Mouse (Mus musculus): Measurements from ENCODE around the gene Nptn. TPM values are rescaled to one million over a fixed set of nuclear protein-coding genes. Genes with fewer than 3 reads are reported as not detected.
A peak's percentile ranks its signal among the peaks of the same experiment; 100 is the strongest.

The Nptn gene
- polyA plus RNA-seq, 1 experiment from 2014 or later: 50.7 TPM

DNA sequence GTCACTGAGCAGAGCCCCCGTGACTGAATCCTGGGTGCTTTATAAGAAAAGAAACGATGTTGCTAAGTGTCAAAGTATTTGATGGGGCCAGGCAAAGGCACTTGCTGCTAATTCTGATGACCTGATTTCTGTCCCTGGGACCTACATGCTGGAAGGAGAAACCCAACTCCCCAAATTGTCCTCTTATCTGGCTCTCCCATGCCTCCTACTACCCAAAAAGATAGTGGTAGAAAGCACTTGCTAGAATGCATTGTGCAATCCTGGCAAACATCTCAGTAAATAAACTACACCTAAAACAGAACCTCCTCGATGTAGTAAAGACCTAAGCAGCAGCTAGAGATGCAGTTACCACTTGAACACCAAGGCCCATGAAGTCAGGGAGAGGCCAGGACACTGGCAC, 80.8 kb downstream of the Nptn start:
- H3K9me3 ChIP-seq: no peaks in the 10 kb centered on the region
- 90% methylated on average over 3 of the region's 3 CpGs for WGBS
- no peak for DNase-seq (ENCODE audit: extremely low spot score, low spot score)
- peaks cover 32% of the 10 kb centered on the region for H3K36me3 ChIP-seq (replicated peaks)
- no peak overlapping the region for H3K27ac ChIP-seq
- no peak overlapping the region for H3K4me3 ChIP-seq
- H3K4me1 ChIP-seq: peaks cover 9% of the 10 kb centered on the region
- no peaks in the 10 kb centered on the region for H3K27me3 ChIP-seq (ENCODE audit: poor library complexity, severe bottlenecking)

DNA sequence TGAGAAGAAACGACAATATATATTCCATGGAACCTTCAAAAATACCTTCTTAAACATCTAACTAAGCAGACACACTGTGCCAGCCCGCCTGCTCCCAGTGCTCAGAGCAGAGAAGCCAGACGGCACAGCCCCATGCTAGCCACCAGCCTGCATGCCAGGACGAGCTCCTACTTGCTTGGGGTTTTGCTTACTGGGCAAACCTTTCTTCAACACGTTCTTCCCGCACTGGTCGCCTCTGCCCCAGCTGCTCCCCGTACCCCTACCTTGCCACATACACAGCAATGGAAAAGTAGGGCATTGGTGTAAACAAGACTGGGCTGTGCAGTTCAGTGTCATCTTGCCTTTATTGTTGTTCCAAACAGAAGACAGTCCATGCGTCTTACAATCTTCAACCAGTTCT, 83.5 kb downstream of the Nptn start:
- H3K4me1 ChIP-seq: peaks cover 22% of the 10 kb centered on the region
- H3K27me3 ChIP-seq (ENCODE audit: poor library complexity, severe bottlenecking): no peaks in the 10 kb centered on the region
- 0 out of 2 replicates have a peak overlapping the region, but pooled peaks have one; percentile 15 for H3K27ac ChIP-seq
- WGBS: 91% methylated on average over 9 of the region's 9 CpGs
- H3K9me3 ChIP-seq: no peaks in the 10 kb centered on the region
- H3K36me3 ChIP-seq (replicated peaks): peaks cover 24% of the 10 kb centered on the region
- DNase-seq (ENCODE audit: extremely low spot score, low spot score): no peak
- no peak overlapping the region for H3K4me3 ChIP-seq

DNA sequence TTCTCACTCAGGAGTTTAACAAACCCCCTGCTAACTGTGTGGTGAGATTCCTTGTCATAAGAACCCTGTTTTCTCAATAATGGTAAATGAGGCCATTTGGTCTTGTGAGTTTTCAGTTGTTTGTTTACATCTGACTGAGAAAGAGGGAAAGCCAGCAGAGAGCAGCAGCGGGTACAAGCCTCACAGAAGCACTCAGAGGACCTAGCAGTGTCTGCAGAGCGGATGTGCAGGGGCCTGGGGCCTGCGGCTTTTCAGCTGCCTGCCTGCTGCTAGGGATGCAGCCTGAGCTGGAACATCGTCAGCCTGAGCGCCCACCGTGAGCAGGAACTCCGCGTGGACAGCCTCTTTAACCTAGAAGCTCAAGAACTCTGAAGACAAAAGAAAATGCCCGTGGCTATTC, 84.2 kb downstream of the Nptn start:
- no peak for DNase-seq (ENCODE audit: extremely low spot score, low spot score)
- Histone ChIP-seq H3K27ac (peak overlapping the region; percentile 44; the same call in 1 of the 2 replicates), H3K36me3 (replicated peaks) (peaks cover 24% of the 10 kb centered on the region), H3K4me3 (no peak overlapping the region), H3K4me1 (peaks cover 22% of the 10 kb centered on the region), H3K9me3 (no peaks in the 10 kb centered on the region), H3K27me3 (ENCODE audit: poor library complexity, severe bottlenecking) (no peaks in the 10 kb centered on the region)
- WGBS: 55% methylated on average over 9 of the region's 9 CpGs

DNA sequence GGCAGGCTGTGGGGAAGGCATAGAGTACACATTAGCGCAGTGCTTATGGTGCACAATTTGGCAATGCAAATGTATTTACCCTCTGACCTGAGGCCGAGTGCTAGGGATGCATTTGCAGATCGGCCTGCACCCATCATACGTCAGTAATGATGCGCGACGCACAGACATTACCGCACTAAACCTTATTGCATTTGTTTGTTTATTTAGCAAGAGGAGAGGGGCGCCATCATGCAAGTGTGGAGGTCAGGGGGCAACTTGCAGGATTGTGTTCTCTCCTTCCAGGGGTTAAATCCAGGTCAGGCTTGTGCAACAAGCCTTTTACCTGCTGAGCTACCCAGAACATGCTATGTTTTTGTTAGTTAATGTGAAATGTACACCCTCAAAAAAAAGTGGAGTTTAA, 85.2 kb downstream of the Nptn start:
- 72% methylated on average over 9 of the region's 9 CpGs for WGBS
- no peak overlapping the region for H3K4me3 ChIP-seq
- no peak overlapping the region for H3K27ac ChIP-seq
- H3K36me3 ChIP-seq (replicated peaks): peaks cover 18% of the 10 kb centered on the region
- H3K9me3 ChIP-seq: no peaks in the 10 kb centered on the region
- no peaks in the 10 kb centered on the region for H3K27me3 ChIP-seq (ENCODE audit: poor library complexity, severe bottlenecking)
- peaks cover 22% of the 10 kb centered on the region for H3K4me1 ChIP-seq
- no peak for DNase-seq (ENCODE audit: extremely low spot score, low spot score)

DNA sequence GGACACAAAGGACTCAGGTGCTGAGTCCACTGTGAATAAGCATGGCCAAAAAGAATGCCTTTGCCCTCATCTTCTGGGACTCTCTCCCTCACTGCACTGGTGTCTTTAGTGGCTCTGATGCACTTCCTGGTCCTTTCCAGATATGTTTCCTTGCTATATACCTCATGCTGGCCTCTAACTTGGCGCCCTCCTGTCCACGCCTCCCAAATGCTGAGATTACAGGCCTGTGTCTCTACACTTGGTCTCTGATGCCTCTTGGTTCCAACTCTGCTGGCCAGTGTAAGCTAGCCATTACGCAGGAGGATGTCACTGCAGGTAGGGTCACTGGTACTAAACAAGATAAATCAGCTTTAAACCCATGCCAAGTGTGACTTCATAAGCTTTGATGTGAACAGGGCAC, 86.1 kb downstream of the Nptn start:
- H3K4me3 ChIP-seq: no peak overlapping the region
- no peak overlapping the region for H3K27ac ChIP-seq
- H3K4me1 ChIP-seq: peaks cover 22% of the 10 kb centered on the region
- peaks cover 15% of the 10 kb centered on the region for H3K36me3 ChIP-seq (replicated peaks)
- 94% methylated on average over 3 of the region's 3 CpGs for WGBS
- DNase-seq (ENCODE audit: extremely low spot score, low spot score): no peak
- H3K9me3 ChIP-seq: no peaks in the 10 kb centered on the region
- H3K27me3 ChIP-seq (ENCODE audit: poor library complexity, severe bottlenecking): no peaks in the 10 kb centered on the region

DNA sequence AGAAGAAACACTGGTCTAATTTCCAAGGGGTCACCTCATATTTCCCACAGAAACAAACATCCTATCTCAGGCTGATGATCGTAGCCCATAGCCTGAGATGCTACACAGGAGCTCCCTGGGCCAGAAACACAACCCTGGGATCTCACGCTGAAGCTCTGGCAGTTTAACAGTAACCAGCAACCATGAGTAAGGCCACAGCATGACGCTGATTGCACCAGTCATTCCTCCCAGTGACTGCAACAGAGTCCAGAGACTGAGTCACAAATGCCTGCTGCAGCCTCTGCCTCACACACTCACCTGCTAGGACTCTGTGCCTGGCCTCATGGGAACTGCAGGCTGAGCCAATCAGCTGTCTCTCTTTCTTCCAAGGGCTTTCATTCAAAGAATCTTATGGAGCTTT, 87.0 kb downstream of the Nptn start:
- Histone ChIP-seq H3K27me3 (ENCODE audit: poor library complexity, severe bottlenecking) (no peaks in the 10 kb centered on the region), H3K27ac (no peak overlapping the region), H3K4me3 (no peak overlapping the region), H3K36me3 (replicated peaks) (peaks cover 14% of the 10 kb centered on the region), H3K9me3 (no peaks in the 10 kb centered on the region), H3K4me1 (peaks cover 22% of the 10 kb centered on the region)
- WGBS: 67% methylated on average over 3 of the region's 3 CpGs
- no peak for DNase-seq (ENCODE audit: extremely low spot score, low spot score)

DNA sequence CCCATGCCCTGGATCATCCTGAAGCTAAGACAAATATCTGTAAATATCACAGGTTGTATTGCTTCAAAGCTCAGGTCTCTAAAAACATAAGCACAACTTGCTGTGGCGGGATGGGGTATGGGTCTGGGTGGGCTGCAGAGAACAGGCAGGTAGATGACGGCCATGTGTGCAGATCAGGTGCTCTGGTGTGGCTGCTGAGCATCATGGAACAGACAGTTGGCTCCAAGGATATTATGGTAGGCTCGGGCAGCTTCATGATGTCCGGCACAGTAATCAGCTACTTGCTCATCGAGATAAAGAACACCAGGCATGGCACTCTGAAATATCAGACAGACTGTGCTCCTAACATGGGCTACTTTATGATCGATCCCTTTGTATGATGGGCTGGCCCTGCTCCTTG, 87.8 kb downstream of the Nptn start:
- Histone ChIP-seq H3K9me3 (no peaks in the 10 kb centered on the region), H3K4me3 (no peak overlapping the region), H3K4me1 (peaks cover 28% of the 10 kb centered on the region), H3K27ac (no peak overlapping the region), H3K27me3 (ENCODE audit: poor library complexity, severe bottlenecking) (no peaks in the 10 kb centered on the region), H3K36me3 (replicated peaks) (peaks cover 10% of the 10 kb centered on the region)
- DNase-seq (ENCODE audit: extremely low spot score, low spot score): no peak
- 89% methylated on average over 6 of the region's 6 CpGs for WGBS

DNA sequence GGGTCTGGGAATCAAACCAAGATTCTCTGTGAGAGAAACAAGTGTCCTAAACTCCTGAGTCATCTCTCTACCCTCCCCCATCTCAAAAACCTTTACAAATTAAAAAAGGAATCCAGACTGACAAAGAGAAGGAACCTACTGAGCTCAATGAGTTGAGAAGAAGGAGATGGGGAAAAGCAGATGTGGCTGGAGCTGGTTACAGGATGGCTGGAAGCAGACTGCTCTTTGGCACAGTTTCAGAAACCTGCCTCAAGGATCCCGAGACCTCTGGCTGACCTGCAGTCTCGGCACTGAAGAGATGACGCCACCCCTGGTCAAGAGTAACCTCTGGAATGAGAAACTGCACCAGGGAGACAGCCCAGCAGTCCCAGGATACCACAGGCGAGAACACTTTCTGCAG, 90.4 kb downstream of the Nptn start:
- Histone ChIP-seq H3K36me3 (replicated peaks) (no peaks in the 10 kb centered on the region), H3K4me1 (peaks cover 24% of the 10 kb centered on the region), H3K9me3 (no peaks in the 10 kb centered on the region), H3K4me3 (no peak overlapping the region), H3K27me3 (ENCODE audit: poor library complexity, severe bottlenecking) (no peaks in the 10 kb centered on the region), H3K27ac (no peak overlapping the region)
- 54% methylated on average over 4 of the region's 4 CpGs for WGBS
- no peak for DNase-seq (ENCODE audit: extremely low spot score, low spot score)

DNA sequence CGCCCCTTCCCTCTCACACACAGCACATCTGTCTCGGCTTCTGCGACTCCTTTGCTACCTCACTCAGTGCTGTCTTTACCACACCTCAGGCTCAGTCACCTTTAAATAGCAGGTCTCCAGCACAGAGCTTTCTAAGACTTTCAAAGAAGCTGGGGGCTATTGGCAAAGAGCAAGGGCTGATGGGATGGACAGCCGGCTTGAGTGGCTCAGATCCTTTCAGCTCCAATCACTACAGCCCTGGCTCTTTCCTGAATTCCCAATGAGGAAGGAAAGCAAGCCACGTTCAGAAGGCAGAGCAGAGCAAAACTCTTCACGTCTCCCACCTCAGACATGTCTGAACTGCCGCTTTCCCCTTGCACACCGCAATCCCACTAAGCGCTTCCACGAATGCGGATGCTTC, 92.7 kb downstream of the Nptn start:
- H3K36me3 ChIP-seq (replicated peaks): no peaks in the 10 kb centered on the region
- no peaks in the 10 kb centered on the region for H3K9me3 ChIP-seq
- no peak overlapping the region for H3K4me3 ChIP-seq
- no peaks in the 10 kb centered on the region for H3K27me3 ChIP-seq (ENCODE audit: poor library complexity, severe bottlenecking)
- H3K4me1 ChIP-seq: peaks cover 10% of the 10 kb centered on the region
- no peak overlapping the region for H3K27ac ChIP-seq
- WGBS: 75% methylated on average over 11 of the region's 11 CpGs
- DNase-seq (ENCODE audit: extremely low spot score, low spot score): no peak

DNA sequence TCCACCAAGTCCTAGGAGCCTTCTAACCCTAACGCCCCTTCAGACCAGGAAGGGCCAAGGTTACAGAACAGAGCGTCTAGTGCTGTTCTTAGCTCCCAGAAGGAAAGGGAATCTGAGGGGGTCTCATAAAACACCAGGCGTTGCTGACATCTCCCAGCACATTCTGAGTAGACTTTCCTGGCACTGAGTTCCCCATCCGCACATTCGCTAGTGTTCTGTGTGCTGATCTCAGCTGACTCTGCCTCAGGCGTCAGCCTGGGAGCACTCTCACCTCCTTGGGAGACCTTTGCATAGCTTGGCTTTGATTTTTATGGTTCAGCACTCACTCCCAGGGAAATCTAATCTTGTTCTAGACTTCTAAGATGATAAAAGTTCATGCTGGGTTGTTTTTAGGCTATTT, 93.3 kb downstream of the Nptn start:
- H3K9me3 ChIP-seq: no peaks in the 10 kb centered on the region
- 76% methylated on average over 6 of the region's 6 CpGs for WGBS
- no peaks in the 10 kb centered on the region for H3K27me3 ChIP-seq (ENCODE audit: poor library complexity, severe bottlenecking)
- H3K27ac ChIP-seq: no peak overlapping the region
- DNase-seq (ENCODE audit: extremely low spot score, low spot score): no peak
- no peaks in the 10 kb centered on the region for H3K36me3 ChIP-seq (replicated peaks)
- H3K4me1 ChIP-seq: peaks cover 10% of the 10 kb centered on the region
- H3K4me3 ChIP-seq: no peak overlapping the region

DNA sequence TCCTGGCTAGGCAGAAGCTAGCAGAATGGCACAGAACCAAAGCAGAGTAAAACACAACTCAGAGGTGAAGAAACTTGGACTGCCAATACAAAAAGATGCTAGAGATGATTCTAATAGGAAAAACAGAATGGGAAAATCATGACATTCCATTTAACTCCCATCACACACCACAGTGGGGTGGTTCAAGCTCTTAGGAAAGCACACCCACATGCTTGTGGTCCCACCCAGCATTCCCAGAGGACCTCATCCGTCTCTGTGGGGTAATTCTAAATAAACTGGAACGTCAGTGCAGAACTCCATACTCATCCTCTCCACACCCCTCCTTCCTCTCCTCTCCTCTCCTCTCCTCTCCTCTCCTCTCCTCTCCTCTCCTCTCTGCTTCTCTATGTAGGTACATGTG, 99.4 kb downstream of the Nptn start:
- DNase-seq (ENCODE audit: extremely low spot score, low spot score): no peak
- H3K27me3 ChIP-seq (ENCODE audit: poor library complexity, severe bottlenecking): no peaks in the 10 kb centered on the region
- H3K27ac ChIP-seq: no peak overlapping the region
- WGBS: 79% methylated on average over 2 of the region's 2 CpGs
- H3K4me1 ChIP-seq: peaks cover 11% of the 10 kb centered on the region; the same call in 1 of the 2 replicates
- no peaks in the 10 kb centered on the region for H3K36me3 ChIP-seq (replicated peaks)
- no peaks in the 10 kb centered on the region for H3K9me3 ChIP-seq
- H3K4me3 ChIP-seq: no peak overlapping the region

DNA sequence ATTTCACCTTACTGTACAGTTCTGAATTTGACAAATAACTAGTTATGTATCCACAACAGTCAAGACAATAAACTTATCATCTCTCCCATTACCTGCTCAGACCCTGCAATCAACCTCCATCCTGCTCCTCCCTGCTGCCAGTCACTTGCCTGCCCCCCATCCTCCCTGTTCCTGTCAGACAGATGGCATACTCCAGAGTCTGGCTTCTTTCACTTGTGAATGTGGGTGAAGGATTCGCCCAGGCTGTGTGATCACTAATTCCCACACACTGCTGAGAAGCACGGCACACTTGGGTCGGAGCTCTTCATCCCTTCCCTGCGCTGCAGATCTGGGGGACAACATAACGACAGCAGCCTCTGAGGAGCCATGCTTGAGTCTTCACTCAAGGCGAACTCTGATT, 100.1 kb downstream of the Nptn start:
- Histone ChIP-seq H3K4me3 (no peak overlapping the region), H3K4me1 (peaks cover 13% of the 10 kb centered on the region), H3K9me3 (no peaks in the 10 kb centered on the region), H3K36me3 (replicated peaks) (no peaks in the 10 kb centered on the region), H3K27me3 (ENCODE audit: poor library complexity, severe bottlenecking) (no peaks in the 10 kb centered on the region), H3K27ac (no peak overlapping the region)
- WGBS: 82% methylated on average over 6 of the region's 6 CpGs
- no peak for DNase-seq (ENCODE audit: extremely low spot score, low spot score)

DNA sequence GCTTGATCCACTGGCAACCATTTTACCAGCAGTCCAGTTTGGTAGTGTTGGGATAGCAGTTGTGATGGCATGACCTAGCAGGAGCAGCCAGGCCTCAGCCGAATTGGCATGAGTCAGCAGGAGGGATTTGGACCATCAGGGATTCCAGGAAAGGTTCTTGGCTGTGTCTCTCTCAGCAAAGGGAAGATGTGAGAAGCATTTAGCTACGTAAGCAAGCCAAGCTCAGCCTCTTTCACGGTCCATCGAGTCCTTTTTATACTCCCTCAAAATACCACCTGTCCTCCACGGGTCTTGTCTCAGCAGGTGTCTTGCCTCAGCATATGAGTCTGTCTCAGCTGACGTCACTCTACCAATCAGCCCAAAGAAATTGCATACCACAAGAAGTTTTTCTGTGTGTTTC, 101.3 kb downstream of the Nptn start:
- Histone ChIP-seq H3K36me3 (replicated peaks) (no peaks in the 10 kb centered on the region), H3K27ac (no peak overlapping the region), H3K4me1 (peaks cover 18% of the 10 kb centered on the region), H3K4me3 (no peak overlapping the region), H3K9me3 (no peaks in the 10 kb centered on the region), H3K27me3 (ENCODE audit: poor library complexity, severe bottlenecking) (no peaks in the 10 kb centered on the region)
- 41% methylated on average over 6 of the region's 6 CpGs for WGBS
- DNase-seq (ENCODE audit: extremely low spot score, low spot score): no peak

DNA sequence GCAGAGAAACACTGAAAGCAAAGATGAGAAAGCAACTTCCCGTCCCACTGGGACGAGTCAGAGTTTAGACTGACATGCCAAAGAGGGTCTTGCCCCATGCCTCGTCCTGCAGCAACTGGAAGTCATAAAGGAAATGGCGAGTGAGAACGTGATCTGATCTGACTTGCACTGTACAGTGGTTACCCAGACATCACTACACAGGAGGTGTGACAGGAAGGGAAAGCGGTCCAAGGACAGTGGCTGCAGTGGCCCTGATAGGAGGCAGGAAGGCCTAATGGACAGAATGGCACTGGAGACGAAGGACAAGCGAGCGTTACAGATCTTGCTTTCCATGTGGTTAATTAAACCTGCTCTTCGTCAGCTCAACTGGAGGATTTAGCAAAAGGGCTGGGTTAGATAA, 103.2 kb downstream of the Nptn start:
- Histone ChIP-seq H3K27ac (no peak overlapping the region), H3K36me3 (replicated peaks) (no peaks in the 10 kb centered on the region), H3K4me1 (peaks cover 18% of the 10 kb centered on the region), H3K4me3 (no peak overlapping the region), H3K27me3 (ENCODE audit: poor library complexity, severe bottlenecking) (no peaks in the 10 kb centered on the region), H3K9me3 (no peaks in the 10 kb centered on the region)
- WGBS: 89% methylated on average over 10 of the region's 10 CpGs
- DNase-seq (ENCODE audit: extremely low spot score, low spot score): no peak

Measured in forebrain, embryonic 10.5 days (tissue).